Mouse (Mus musculus) adrenal gland, postnatal 4 days (tissue): ENCODE measurements around the gene Tulp2. TPM values are rescaled to one million over a fixed set of nuclear protein-coding genes. Genes with fewer than 3 reads are reported as not detected.
"Not testable (repeated sequence)": the region's sequence is repeated elsewhere in the genome, so short reads cannot be mapped to it uniquely, and the experiment has no call there.

Source experiments
- DNase-seq, 2 experiments: peaks; one replicate each; pipeline ENCODE4 v3.0.0; 2021 to 2022; ENCODE audit warnings: low spot score in 2 of 2, mixed read lengths in 2 of 2
- total RNA-seq, 2 experiments: library from RNA; stranded (reverse); gene quantifications; 2 replicates each; pipeline ENCODE4 v1.2.3; 2021

Tulp2 gene
- total RNA-seq, 2 experiments from 2014 or later = 0.45 to 0.54 TPM

DNA sequence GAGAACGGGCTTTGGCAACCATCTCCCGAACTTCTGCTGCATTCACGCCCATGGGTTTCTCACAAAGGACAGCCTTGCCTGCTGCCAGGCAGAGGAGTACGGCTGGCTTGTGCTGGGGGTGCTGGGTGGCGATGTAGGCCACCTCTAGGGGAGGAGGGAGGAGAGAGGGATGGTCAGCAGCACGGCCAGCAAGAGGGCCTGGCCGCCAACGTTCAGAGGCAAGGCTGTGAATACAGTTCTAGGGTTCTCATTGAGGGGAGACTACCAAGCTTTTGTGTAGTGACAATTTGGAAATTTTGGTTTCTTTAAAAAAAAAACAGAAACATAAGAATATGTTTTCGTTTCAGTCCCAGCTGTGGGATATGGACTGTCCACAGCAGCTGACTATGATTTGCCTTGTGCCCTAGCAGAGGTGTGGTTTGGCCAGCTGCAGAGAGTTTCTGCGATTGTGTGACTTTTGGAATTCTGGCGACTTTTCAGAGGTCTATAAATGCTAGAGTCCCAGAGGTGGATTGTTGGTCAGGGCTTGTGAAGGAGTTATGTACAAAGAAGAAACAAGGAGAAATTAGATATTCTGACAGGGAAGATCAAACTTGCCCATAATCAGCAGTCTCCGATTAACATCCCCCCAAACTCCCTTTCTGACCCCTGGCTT, 5.2 kb downstream of the Tulp2 start, which contains the start of gene Gm45808:
Gene Gm45808, minus strand, starts transcription at position 51 of the 655 bp plus-strand sequence.
- DNase-seq = no peak

DNA sequence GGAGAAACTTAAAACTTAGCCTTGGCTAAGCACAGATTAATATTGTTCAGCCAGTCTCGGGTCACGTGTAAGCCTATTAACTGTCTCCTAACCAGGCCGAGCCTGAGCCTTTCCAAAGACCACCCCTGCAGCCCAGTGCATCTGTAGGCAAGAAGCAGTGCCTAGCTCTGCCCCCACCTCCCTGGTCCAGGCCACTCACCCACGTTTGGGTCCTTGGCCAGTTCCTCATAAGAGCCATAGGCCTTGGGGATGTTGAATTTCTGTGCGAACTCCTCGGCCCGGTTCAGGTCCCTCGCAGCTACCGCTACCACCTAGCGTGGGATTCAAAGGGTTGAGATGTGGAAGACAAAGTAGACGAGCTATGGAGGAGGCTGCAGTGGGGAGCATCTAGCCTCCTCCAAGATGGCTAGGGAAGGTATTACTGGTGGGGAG, 6.2 kb downstream of the Tulp2 start:
- DNase-seq = no peak

DNA sequence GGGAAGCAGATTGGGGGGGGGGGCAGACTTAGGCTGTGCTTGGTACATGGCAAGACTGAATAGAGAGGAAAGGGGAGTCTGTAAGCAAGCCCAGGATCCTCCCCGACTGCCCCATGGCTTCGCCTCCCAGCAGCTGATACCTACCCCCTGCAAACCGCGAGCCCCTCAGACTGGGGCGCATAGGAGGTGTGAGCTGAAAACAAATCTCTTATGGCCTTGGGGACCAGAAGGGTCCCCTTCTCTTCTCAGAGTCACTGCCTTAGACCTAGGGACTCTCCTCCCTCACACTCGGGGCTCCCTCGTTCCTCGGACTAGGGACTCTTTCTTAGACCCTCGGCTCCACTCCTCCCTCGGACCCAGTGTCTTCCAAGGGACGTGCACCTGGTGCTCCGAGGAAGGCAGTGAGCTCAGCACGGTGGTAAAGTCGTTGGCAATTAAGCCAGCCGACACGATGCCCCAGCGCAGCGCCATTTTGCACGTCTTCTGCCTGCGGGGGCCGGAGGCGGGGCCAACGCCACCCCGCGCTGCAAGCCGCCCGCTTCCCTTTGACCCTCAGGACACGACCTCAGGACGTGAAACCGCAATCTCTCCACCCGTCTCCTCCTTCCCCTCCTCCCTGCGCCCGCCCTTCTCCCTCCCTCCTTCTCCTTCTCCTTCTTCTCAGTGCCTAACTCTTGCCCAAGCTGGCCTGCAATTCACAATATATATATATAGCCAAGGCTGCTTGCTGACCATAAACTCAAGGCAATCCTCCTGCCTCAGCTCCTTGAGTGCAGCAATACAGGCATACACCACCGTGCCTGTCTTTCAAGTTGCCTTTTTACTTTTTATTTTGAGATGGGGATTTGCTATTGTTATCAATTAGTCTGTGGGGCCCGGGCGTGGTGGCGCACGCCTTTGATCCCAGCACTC, 6.9 kb downstream of the Tulp2 start, which contains the start of gene Dhdh:
Gene Dhdh, minus strand, starts transcription at position 513 of the 912 bp plus-strand sequence.
- DNase-seq = peak in 1 of 2 experiments; percentile 60

DNA sequence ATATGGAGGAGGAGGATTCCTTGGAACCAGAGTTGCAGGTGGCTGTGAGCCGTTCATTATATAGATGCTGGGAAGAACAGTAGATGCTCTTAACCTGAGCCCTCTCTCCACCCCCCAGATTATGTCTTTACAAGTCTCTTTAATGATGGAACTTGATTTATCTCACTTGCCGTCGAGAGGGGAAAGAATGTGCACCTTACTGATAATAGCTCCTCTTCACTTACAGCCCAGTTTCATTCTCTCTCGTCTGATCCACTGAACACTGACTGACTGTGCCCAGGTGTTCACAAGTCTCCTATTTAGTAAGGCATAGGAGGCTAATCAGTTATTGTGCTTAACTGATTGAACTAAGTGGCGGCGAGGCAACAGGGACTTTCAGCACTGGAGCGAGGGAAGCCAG, 7.9 kb downstream of the Tulp2 start:
- DNase-seq = no peak

DNA sequence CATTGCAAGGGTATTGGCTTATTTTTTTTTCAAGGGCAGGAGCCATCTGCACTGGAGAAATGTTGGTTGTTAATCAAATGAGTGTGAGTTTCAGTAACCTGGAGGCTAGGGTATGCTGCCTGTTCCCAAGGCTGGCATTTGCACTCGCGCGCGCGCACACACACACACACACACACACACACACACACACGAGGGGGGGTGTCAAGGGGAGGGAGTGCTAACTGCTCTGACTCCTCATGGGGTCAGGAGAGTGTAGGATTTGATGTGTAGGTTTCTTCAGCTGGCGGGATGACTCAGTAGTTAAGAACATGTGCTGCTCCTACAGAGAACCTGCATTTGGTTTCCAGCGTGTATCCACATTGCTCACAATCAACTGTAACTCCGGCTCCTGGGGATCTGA, 9.1 kb downstream of the Tulp2 start:
- DNase-seq = no peak

DNA sequence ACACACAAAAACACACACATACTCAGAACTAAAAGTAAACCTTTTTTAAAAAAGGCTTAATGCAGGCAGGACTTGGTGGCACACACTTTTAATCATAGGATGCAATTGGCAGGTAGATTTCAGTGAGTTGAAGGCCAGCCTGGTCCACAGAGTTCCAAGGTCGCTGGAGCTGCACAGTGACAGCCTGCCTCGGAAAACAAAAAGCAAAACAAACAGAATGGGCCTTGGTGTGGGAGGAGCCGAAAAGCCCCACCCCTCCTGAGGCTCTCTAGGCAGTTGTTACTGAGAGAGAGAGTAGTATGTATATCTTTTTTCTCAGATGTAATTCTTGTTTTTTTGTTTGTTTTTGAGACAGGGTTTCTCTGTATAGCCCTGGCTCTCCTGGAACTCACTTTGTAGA, 9.6 kb downstream of the Tulp2 start:
- DNase-seq = no peak

DNA sequence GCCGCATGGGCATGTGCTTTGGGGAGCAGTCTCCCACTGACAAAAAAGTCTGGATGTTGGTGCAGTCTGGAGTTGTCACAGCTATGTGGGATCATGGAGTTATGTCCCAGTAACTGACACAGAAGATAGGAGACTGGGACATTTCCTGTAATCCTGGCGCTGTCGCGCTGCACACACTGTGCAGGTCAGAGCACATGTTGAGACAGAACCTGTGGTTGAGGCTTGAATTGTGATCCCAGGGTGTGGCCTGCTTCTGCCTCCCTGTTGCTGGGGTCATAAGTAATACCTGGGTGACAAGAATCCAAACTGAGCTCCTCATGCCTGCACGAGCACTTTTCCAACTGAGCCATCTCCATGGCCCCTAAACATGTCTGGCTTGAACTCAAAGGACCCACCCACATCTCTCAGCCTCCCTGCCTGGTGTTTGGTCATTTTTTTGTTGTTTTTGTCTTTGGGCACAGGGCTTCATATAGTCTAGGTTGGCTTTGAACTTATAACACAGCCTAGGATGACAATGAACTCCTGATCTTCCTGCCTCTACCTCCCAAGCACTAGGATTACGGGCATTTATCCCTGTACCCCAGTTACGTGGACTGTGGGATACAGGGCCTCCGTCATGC, 10.7 kb downstream of the Tulp2 start:
- no peak for DNase-seq

DNA sequence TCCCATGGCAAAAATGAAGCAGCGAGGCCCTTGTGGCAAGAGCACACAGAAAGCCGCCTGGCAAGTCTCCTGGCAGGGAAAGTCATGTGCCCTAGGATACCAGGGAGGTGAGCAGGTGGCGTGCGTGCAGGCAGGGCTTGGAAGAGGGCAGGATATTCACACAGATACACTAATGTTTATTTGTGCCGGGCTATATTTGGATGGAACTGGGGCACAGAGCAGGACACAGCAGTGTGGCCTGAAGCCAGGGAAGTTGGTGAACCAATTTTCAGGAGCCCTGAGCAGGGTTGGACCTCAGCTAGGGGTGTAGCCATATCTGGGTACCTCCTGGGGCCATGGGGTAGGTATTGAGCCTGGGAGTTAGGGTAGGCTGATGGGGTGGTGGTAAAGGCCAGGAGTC, 11.3 kb downstream of the Tulp2 start:
- no peak for DNase-seq

DNA sequence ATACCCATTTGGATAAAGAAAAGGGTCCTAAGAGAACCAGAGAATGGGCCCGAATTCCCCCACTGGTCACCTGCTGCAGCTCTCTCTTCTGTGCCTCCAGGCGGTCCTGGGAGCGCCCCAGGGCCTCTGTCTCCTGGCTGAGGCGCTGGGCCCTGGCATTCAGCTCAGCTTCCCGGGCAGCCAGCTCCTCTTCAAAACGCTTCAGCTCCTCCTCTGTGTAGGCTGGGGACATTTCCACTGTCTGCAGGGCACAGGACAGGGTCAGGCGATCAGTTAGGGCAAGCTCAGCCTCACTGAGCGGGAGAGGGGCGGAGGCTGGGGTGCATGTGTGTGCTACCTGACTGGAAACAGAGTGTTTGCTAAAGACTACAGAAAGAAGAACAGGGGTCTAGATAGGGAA, 12.9 kb downstream of the Tulp2 start:
- no peak for DNase-seq

DNA sequence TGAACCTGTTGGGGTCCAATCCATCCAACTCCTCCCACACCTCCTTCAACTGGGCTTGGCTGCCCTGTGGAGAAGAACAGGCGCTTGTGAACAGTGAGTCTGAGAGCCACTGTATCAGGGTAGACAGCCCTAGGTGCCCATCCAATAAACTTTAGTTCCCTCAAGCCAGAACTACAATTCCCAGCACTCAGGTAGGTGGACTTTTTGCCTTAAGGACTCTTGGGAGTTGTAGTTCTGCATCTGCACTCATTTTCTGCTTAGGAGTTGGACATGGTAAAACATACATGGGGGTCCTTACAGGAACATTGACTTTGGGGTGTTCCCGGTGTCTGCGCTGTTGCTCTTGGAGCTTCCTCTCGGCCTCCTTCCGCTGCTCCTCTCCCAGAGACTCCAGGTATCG, 16.8 kb downstream of the Tulp2 start:
- DNase-seq = no peak

DNA sequence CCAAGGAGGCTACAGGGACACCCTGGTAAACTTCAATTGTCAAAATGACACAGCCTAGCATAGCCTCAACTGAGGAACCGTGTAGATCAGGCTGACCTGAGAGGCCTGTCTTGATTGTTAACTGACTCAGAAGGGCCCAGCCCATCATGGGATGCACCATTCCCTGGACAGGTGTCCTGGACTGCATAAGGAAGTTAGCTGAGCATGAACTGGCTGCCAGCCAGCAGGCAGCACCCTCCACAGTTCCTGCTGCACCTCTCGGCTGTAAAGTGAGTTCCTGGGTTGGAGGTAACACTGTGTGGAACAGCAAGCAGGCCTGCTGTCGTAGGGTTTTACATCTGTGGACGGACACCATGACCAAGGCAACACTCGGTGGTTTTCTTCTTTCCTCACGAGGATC, 25.9 kb downstream of the Tulp2 start:
- DNase-seq = no peak

DNA sequence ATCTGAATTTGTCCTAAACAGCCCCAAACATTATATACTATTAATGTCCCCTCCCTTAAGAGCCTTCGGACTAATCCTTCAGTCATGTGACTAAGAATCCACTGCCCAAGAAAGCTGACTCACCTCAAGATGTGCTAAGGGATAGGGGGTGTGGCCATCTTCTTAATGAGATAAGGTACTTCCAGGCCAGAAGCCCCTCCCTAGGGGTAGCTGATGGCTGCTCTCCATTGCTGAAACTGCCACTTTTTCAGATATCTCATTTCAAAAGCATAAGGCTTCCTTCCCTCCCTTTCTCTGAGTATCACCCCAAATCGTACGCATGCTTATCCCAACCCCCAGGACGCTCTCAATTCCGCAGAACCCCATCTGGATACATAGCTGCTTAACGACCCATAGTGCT, 26.9 kb downstream of the Tulp2 start:
- DNase-seq = no peak

DNA sequence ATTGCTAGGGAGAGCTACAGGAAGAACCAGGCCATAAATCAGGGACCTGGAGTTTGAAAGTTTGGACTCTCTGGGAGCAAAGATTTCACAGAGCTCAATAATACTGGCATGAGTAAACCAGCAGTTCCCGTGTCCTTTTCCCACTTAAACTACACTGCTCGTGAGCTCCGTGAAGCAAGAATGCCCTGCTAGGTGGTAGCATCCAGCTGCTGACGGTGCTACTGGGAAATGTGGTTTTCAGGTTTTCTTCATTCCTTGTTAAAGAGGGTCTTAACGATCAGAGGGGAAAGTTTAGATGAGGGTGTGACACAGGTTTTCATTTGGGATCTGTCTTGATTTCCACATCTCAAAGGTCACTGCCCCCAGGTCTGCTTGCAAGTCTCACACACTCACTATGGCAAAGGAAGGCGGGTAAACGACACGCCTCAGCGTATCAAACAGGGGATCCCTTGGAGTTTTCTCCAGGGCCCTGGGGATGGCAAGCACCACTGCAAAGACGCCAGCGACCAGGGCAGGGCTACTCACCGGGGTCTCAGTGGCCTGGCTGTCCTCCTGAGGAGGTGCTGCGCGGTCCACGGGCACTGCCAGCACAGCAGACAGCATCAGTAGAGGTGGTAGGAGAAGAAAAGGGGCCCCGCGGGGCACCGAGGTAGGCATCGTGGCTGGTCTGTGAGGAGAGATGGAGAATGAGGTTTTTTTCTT, 27.7 kb downstream of the Tulp2 start:
- DNase-seq = no peak

DNA sequence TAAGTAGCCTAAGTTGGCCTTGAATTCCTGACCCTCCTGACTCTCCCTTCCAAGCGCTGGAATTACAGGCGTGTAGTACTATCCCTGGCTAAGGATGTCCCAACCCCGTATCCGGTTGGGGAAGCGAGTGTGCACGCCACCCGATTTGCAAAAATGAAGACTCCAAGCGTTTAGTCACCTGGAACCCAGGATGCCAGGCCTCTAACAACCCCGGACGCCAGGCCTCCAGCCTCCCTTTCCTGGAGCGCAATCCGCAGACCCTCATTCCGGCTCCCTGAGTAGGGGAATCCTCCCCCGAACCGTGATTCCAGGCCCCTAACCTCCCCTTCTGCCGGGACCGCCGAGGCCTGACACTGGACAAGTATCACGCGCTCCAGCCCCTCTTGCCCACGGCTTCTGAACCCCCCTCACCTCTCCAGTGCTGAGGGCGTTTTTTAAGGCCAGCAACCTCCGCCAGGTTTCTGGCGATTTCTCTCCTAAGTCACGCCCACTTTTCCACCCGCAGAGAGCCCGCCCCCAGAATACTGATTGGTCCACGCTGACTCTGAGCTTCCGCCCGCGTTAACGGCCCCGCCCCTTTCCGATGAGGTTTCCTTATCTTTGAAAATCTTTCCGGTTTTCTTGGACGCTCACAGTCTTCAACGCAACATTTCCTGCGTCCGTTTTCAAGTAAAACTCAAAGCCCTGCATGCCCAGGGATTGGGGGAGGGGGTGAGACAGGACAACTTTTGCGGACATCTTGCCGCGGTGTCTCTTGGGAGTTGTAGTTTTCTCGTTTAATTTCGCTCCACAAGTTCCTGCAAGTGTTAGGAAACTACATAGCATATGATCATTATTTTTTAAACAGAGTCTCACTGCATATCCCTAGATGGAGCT, 28.5 kb downstream of the Tulp2 start, which contains the start of gene Nucb1:
Gene Nucb1, minus strand, starts transcription at position 495 of the 876 bp plus-strand sequence.
- DNase-seq = peak; percentile 66 to 81

DNA sequence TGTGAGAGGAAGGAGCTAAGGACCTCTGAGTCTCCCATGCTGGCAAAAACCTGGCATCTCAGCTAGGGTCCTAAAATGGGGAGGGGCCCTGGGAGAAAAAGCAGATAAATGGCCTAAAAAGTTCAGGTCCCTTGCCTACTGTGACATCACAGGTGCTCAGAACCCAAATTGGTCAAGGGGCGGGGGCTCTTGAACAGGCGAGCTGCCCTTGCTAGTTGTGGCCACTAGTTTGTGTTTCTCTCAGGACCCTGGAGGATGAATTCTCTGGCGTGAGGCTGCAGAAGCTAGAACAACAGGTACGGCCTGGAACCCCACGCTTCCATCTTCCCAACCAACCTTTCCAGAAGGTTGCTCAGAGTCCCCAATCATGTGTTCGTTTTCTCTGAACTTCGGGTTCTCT, 32.7 kb downstream of the Tulp2 start:
- DNase-seq = no peak

DNA sequence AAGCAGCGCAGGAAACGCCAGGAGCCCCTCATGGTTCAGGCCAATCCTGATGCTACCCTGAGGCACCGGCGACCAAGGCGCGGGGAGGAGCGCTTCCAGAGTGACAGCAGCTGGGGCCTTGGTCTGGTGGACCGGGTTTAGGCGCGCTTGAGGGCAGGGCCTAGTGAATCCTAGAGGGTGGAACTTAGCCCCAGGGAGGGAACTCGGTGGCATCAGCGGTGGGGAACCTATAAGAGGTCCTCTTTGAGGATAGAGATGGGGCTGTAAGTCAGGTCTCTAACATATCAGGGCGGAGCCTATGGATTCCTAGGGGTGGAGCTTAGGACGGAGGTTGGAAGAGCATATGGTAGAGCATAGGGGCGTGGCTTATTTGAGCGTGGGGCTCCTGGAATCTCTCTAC, 33.8 kb downstream of the Tulp2 start:
- no peak for DNase-seq

DNA sequence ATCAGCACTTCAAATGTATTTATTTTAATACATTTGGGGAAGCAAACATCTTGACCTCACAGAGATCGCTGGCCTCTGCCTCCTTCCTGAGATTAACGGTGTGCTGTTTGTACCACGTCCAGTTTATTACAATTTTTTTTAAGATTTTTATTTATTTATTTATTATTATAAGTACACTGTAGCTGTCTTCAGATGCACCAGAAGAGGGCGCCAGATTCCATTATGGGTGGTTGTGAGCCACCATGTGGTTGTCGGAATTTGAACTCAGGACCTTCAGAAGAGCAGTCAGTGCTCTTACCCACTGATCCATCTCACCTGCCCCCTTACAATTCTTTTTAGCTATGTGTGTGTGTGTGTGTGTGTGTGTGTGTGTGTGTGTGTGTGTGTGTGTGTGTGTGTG, 35.2 kb downstream of the Tulp2 start:
- DNase-seq = not testable (repeated sequence)

DNA sequence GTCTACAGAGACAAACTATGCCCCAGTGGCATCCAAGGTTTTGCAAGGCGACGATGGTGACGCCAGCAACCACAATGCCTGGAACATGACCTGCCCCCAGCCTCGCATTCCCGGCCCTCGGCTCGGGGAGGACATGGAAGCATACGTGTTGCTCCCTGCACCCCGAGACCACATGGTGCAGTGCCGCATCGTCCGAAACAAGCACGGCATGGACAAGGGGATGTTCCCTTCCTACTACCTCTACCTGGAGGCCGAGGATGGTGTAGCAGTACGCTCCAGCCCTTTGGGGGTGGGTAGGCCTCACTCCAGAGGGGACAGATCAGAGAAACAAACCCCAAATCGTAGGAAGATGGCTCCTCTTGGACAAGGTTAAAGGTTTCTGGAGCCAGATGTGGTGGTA, 36.9 kb downstream of the Tulp2 start:
- DNase-seq = no peak

DNA sequence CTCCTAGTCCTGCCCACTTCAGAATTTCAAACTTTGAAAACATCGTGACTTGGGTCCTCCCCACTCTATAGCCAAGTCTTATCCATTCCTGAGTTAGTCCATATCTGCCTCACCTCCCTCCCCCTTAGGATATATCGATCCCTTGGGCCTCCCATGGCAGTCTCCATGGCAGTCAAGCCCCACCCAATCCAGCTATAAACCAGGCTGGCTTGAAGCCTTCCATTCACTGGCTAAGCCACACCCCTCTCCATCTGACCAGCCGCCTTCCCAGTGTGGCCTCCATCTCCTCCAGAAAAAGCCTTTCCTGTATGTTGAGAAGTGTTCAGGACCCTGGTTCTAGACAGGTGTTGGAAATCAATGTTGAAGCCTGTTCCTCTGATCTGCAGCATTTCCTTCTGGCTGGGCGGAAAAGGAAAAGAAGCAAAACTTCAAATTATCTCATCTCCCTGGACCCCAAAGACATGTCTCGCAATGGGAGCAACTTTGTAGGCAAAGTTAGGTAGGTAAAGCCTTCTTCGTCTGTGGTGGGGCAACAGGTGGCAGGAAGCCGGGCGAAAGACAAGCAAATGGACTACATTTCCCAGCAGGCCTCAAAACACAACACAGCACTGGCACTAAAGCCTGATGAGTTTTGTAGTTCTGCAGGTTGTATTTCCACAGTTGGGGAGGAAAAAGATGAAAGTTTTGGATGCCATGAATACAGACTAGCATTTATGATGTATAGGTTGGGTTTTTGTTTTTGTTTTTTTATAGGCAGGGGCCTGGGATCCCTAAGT, 37.9 kb downstream of the Tulp2 start:
- DNase-seq = no peak
